Mouse (Mus musculus) embryonic facial prominence, embryonic 13.5 days (tissue): ENCODE measurements around the gene Dcun1d4. TPM values are rescaled to one million over a fixed set of nuclear protein-coding genes. Genes with fewer than 3 reads are reported as not detected.

ENCODE experiments used
- ATAC-seq: fragments of 200-750 bp; cut with Nextera tagmentation; 2 replicates; pipeline ENCODE4 v1.8.0; 2017; ENCODE audit warnings: low read depth; ENCODE audit not compliant: insufficient number of reproducible peaks, insufficient read depth, low FRiP score, low TSS enrichment
- H3K27ac ChIP-seq: fragments of 300-500 bp; sonication (generic); 2 replicates; pipeline ENCODE4 v1.5.1; 2015; ENCODE audit warnings: moderate library complexity, mild to moderate bottlenecking, inconsistent platforms
- H3K27me3 ChIP-seq: fragments of 300-500 bp; sonication (generic); 2 replicates; pipeline ENCODE4 v1.6.1; 2015; ENCODE audit warnings: mild to moderate bottlenecking, inconsistent platforms
- H3K36me3 ChIP-seq: fragments of 300-500 bp; sonication (generic); 2 replicates; pipeline ENCODE4 v1.6.1; 2015; ENCODE audit warnings: mild to moderate bottlenecking, inconsistent platforms
- H3K4me1 ChIP-seq: fragments of 300-500 bp; sonication (generic); 2 replicates; pipeline ENCODE4 v1.6.1; 2015; ENCODE audit warnings: inconsistent platforms
- H3K4me2 ChIP-seq: fragments of 300-500 bp; sonication (generic); 2 replicates; pipeline ENCODE4 v1.6.1; 2015; ENCODE audit warnings: moderate library complexity, mild to moderate bottlenecking, inconsistent platforms
- H3K4me3 ChIP-seq: fragments of 300-500 bp; sonication (generic); 2 replicates; pipeline ENCODE4 v1.5.1; 2015; ENCODE audit warnings: mild to moderate bottlenecking, inconsistent platforms
- H3K9ac ChIP-seq: fragments of 300-500 bp; sonication (generic); 2 replicates; pipeline ENCODE4 v1.6.1; 2015; ENCODE audit warnings: mild to moderate bottlenecking, inconsistent platforms
- H3K9me3 ChIP-seq: fragments of 300-500 bp; sonication (generic); 2 replicates; pipeline ENCODE4 v1.6.1; 2016; ENCODE audit warnings: inconsistent platforms
- WGBS: fragments of 180-500 bp; shearing (Covaris S2); methylation state at CpG from one replicate; pipeline ENCODE4 v1.1.7; 2015; ENCODE audit warnings: mixed read lengths; 5-methylcytosine and 5-hydroxymethylcytosine counted together
- polyA plus RNA-seq: library from polyadenylated mRNA; unstranded; fragments of >200 nt; fragmentation: Nextera tagmentation; extraction: Ambion mirVana; gene quantifications from 2 replicates; pipeline ENCODE4 v1.2.1, GENCODE M21; 2015

Gene Dcun1d4
- polyA plus RNA-seq, 1 experiment from 2014 or later, result 28.6 TPM

GRCm38 (mm10) chr5:73604964-73605363, 124.2 kb downstream of the Dcun1d4 start:
- no peaks in the 10 kb centered on the region for H3K27me3 ChIP-seq
- 0 out of 2 replicates have a peak, but pooled peaks cover 2% of the 10 kb centered on the region for H3K9me3 ChIP-seq
- H3K4me2 ChIP-seq, result no peak overlapping the region
- H3K4me1 ChIP-seq, result no peaks in the 10 kb centered on the region
- H3K9ac ChIP-seq, result no peak overlapping the region
- H3K36me3 ChIP-seq, result no peaks in the 10 kb centered on the region
- ATAC-seq, result no peak
- WGBS, result 88% methylated on average over 6 of the region's 6 CpGs
- H3K4me3 ChIP-seq, result no peak overlapping the region
- no peak overlapping the region for H3K27ac ChIP-seq

Other genes with a start within 250 kb of the Dcun1d4 start
- gene Fryl, start 224.4 kb upstream of the Dcun1d4 start, polyA plus RNA-seq, result 28.5 and 30.2 TPM in 2 replicates
- gene Ociad1, start 188.2 kb upstream of the Dcun1d4 start, polyA plus RNA-seq, result 216 and 225 TPM in 2 replicates
- gene Ociad2, start 140.0 kb upstream of the Dcun1d4 start, polyA plus RNA-seq, result 10.6 and 12.9 TPM in 2 replicates
- 0.15 and 0.48 TPM in 2 replicates for gene Cwh43, start 74.9 kb upstream of the Dcun1d4 start, polyA plus RNA-seq
- not detected in 2 replicates for gene Lrrc66, start 151.5 kb downstream of the Dcun1d4 start, polyA plus RNA-seq
- gene Sgcb, start 166.8 kb downstream of the Dcun1d4 start, polyA plus RNA-seq, result 32.7 and 33.4 TPM in 2 replicates
- 0.21 TPM in 1 of 2 replicates, not detected in the other for gene Spata18, start 170.4 kb downstream of the Dcun1d4 start, polyA plus RNA-seq